Mouse (Mus musculus) hematopoietic stem cell, adult 5-6 weeks (primary cell): ENCODE data around the gene 1600014C10Rik. TPM values are rescaled to one million over a fixed set of nuclear protein-coding genes. Genes with fewer than 3 reads are reported as not detected.

Experiments used
- ATAC-seq, 2 experiments: fragments of 125-278 bp in 1 of 2; replicated peaks in 1 of 2; 2 replicates each; pipeline ENCODE4 v1.8.0; 2016 to 2017; ENCODE audit warnings: inconsistent platforms in 2 of 2, mild to moderate bottlenecking in 2 of 2, moderate number of reproducible peaks in 2 of 2, low read depth in 1 of 2, moderate TSS enrichment in 1 of 2; ENCODE audit not compliant: low FRiP score in 2 of 2, poor library complexity in 2 of 2, severe bottlenecking in 2 of 2, insufficient read depth in 1 of 2, low TSS enrichment in 1 of 2
- total RNA-seq: library from RNA; stranded (forward); fragments of 172-1452, 232-1000 nt; gene quantifications from 2 replicates; pipeline ENCODE4 v1.2.3, GENCODE M21; 2017

The 1600014C10Rik gene
- 17.9 and 20.1 TPM in 2 replicates for total RNA-seq

- peak; percentile 33 to 47 for ATAC-seq
These were observed at the start of gene 1600014C10Rik for GRCm38 (mm10) chr7:38182962-38183687. TSS of gene 1600014C10Rik (plus strand) at chr7:38183217.

- 0 out of 4 replicates have a peak, but pooled peaks of 1 of the 2 experiments have one; percentile 15 for ATAC-seq
These were observed 48.5 kb upstream of the 1600014C10Rik start for GRCm38 (mm10) chr7:38134471-38134870.

- ATAC-seq: no peak
These were observed 42.7 kb upstream of the 1600014C10Rik start for GRCm38 (mm10) chr7:38140324-38140723.

- ATAC-seq: peak; percentile 86 to 87
These were observed 41.1 kb upstream of the 1600014C10Rik start for GRCm38 (mm10) chr7:38141747-38142545.

- ATAC-seq: no peak
These were observed 35.5 kb upstream of the 1600014C10Rik start for GRCm38 (mm10) chr7:38147477-38147876.

- ATAC-seq: no peak
These were observed 31.2 kb upstream of the 1600014C10Rik start for GRCm38 (mm10) chr7:38151706-38152312.

GRCm38 (mm10) chr7:38152571-38152970 is 30.4 kb upstream of the 1600014C10Rik start:
- ATAC-seq: no peak

- ATAC-seq: peak; percentile 76 to 85
These were observed 27.2 kb upstream of the 1600014C10Rik start for GRCm38 (mm10) chr7:38155829-38156228.

GRCm38 (mm10) chr7:38158764-38159458 is 24.1 kb upstream of the 1600014C10Rik start:
- ATAC-seq: no peak

GRCm38 (mm10) chr7:38161438-38161837 is 21.6 kb upstream of the 1600014C10Rik start:
- ATAC-seq: no peak

GRCm38 (mm10) chr7:38163433-38164050 is 19.5 kb upstream of the 1600014C10Rik start:
- peak; percentile 26 to 58; a peak in 3 of 4 replicates for ATAC-seq

GRCm38 (mm10) chr7:38166930-38167645 is 15.9 kb upstream of the 1600014C10Rik start:
- ATAC-seq: no peak

- ATAC-seq: peak; percentile 48 to 64
These were observed 15.3 kb upstream of the 1600014C10Rik start for GRCm38 (mm10) chr7:38167724-38168141.

- ATAC-seq: no peak
These were observed 9.1 kb upstream of the 1600014C10Rik start for GRCm38 (mm10) chr7:38173871-38174270.

GRCm38 (mm10) chr7:38174321-38175148 is 8.5 kb upstream of the 1600014C10Rik start:
- ATAC-seq: peak; percentile 68 to 91

- ATAC-seq: no peak
These were observed 7.0 kb upstream of the 1600014C10Rik start for GRCm38 (mm10) chr7:38176056-38176455.
